Mouse (Mus musculus): ENCODE results near the gene Vcl. TPM values are rescaled to one million over a fixed set of nuclear protein-coding genes. Genes with fewer than 3 reads are reported as not detected.

The Vcl gene
- total RNA-seq (2015; ENCODE audit: low replicate concordance) (37.5 and 45.3 TPM in 2 replicates), total RNA-seq (2017; ENCODE audit: low replicate concordance) (32.4 and 38.9 TPM in 2 replicates)

- ATAC-seq (replicated peaks; ENCODE audit: low FRiP score, poor library complexity, severe bottlenecking), result peak; percentile 87
These were observed at the start of gene Vcl for GRCm38 (mm10) chr14:20928848-20929745. Vcl (plus strand) TSS chr14:20929398.

GRCm38 (mm10) chr14:20884691-20885090 is 44.5 kb upstream of the Vcl start:
- 0 out of 2 replicates have a peak, but pooled peaks have one; percentile 42 for ATAC-seq (replicated peaks; ENCODE audit: low FRiP score, poor library complexity, severe bottlenecking)

GRCm38 (mm10) chr14:20885091-20885888 is 43.9 kb upstream of the Vcl start:
- no peak for ATAC-seq (replicated peaks; ENCODE audit: low FRiP score, poor library complexity, severe bottlenecking)

GRCm38 (mm10) chr14:20886266-20886665 is 42.9 kb upstream of the Vcl start:
- no peak for ATAC-seq (replicated peaks; ENCODE audit: low FRiP score, poor library complexity, severe bottlenecking)

GRCm38 (mm10) chr14:20887541-20888085 is 41.6 kb upstream of the Vcl start:
- ATAC-seq (replicated peaks; ENCODE audit: low FRiP score, poor library complexity, severe bottlenecking), result no peak

- no peak for ATAC-seq (replicated peaks; ENCODE audit: low FRiP score, poor library complexity, severe bottlenecking)
These were observed 37.2 kb upstream of the Vcl start for GRCm38 (mm10) chr14:20891941-20892402.

- no peak for ATAC-seq (replicated peaks; ENCODE audit: low FRiP score, poor library complexity, severe bottlenecking)
These were observed 35.4 kb upstream of the Vcl start for GRCm38 (mm10) chr14:20893815-20894214.

- ATAC-seq (replicated peaks; ENCODE audit: low FRiP score, poor library complexity, severe bottlenecking), result no peak
These were observed 27.9 kb upstream of the Vcl start for GRCm38 (mm10) chr14:20901267-20901666.

GRCm38 (mm10) chr14:20903137-20903536 is 26.1 kb upstream of the Vcl start:
- ATAC-seq (replicated peaks; ENCODE audit: low FRiP score, poor library complexity, severe bottlenecking), result no peak

- ATAC-seq (replicated peaks; ENCODE audit: low FRiP score, poor library complexity, severe bottlenecking), result no peak
These were observed 17.4 kb upstream of the Vcl start for GRCm38 (mm10) chr14:20911811-20912210.

GRCm38 (mm10) chr14:20914415-20914814 is 14.8 kb upstream of the Vcl start:
- ATAC-seq (replicated peaks; ENCODE audit: low FRiP score, poor library complexity, severe bottlenecking), result no peak

- ATAC-seq (replicated peaks; ENCODE audit: low FRiP score, poor library complexity, severe bottlenecking), result no peak
These were observed 12.3 kb upstream of the Vcl start for GRCm38 (mm10) chr14:20916625-20917612.

- no peak for ATAC-seq (replicated peaks; ENCODE audit: low FRiP score, poor library complexity, severe bottlenecking)
These were observed 5.0 kb upstream of the Vcl start for GRCm38 (mm10) chr14:20924071-20924789.

GRCm38 (mm10) chr14:20927470-20928307 is 1.5 kb upstream of the Vcl start:
- no peak for ATAC-seq (replicated peaks; ENCODE audit: low FRiP score, poor library complexity, severe bottlenecking)

GRCm38 (mm10) chr14:20928308-20928685 is 901 bp upstream of the Vcl start:
- no peak for ATAC-seq (replicated peaks; ENCODE audit: low FRiP score, poor library complexity, severe bottlenecking)

GRCm38 (mm10) chr14:20929814-20930434 is 726 bp downstream of the Vcl start:
- peak; percentile 45 for ATAC-seq (replicated peaks; ENCODE audit: low FRiP score, poor library complexity, severe bottlenecking)
